21 mouse cellular contexts compared by ENCODE assay signal in the genomic region with DNA sequence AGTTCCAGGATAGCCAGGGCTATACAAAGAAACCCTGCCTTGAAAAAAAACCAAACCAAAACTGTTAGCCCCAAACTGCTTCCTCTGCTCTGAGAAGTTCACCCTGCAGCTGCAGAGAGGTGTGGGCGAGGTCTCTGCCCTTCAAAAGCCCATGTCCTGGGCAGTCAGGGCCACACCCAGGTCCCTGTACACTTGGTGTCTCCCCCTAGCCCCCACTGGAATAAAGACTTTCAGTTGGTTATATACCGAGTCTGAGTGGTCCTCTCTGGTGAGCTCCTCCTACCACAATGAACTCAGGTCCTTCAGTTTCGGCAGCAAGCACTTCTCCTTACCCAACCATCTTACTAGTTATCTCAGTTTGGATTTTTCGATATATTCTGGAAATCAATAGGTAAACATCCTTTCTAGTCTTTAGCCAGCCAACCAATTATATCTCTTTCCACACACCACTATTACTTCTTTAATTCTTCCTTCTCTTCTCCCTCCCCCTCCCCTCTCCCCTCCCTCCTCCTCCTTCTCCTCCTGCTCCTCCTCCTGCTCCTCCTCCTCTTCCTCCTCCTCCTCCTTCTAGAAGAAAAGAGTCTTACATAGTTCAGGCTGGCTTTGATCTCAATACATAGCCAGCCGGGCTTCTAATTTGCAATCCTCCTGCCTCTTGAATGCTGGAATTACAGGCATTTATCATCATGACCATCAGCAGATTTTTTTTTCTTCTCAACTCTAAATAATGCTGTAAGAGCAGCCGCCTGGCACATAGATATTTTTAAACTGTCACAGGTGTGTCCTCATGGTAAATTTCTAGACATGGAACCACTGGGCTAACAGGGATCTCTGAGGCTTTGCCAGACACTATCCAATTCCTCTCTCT.
DNase-seq lines count a peak whose midpoint lies in the region; ATAC-seq and TF ChIP-seq lines count a peak whose summit lies in the region.
"Had no signal": no experiment of that assay in that cellular context is flagged by ENCODE, and none has a peak within 500 bp of the region (broad histone marks: within the 10 kb centered on the region; RNA-seq: fewer than 3 reads in every experiment).

No protein-coding gene starts in this region.

- peaks cover 22% of the 10 kb centered on the region for H3K4me1 ChIP-seq in thymus, adult 2 months (replicated peaks; ENCODE audit: control insufficient read depth, insufficient read depth, low read length)
- peaks cover 36 to 46% of the 10 kb centered on the region in 2 experiments for H3K4me1 ChIP-seq in MEL (ENCODE audit: control insufficient read depth in 1 of 2, insufficient read depth in 2 of 2, low read length in 2 of 2)
- no peaks in the 10 kb centered on the region for H3K4me1 ChIP-seq in forebrain, embryonic 11.5 days (replicated peaks; ENCODE audit: control insufficient read depth, insufficient read depth, low read length)
- H3K4me1 ChIP-seq: heart, embryonic 10.5 days; hindbrain, embryonic 12.5 days had no signal

- H3K36me3 ChIP-seq in thymus, adult 2 months (ENCODE audit: control insufficient read depth, insufficient read depth, low read length): no peaks in the 10 kb centered on the region
- H3K36me3 ChIP-seq in MEL (ENCODE audit: control insufficient read depth in 1 of 2, insufficient read depth in 2 of 2, low read length in 2 of 2): peaks cover 0 to 67% of the 10 kb centered on the region in 2 experiments; a peak in 2 of 4 replicates
- no peaks in the 10 kb centered on the region for H3K36me3 ChIP-seq in forebrain, embryonic 11.5 days (ENCODE audit: control insufficient read depth, insufficient read depth, low read length)
- H3K36me3 ChIP-seq: embryonic facial prominence, embryonic 10.5 days; heart, embryonic 10.5 days; hindbrain, embryonic 12.5 days had no signal

- H3K4me3 ChIP-seq in thymus, adult 2 months (ENCODE audit: control insufficient read depth, insufficient read depth, low read length): 0 out of 2 replicates have a peak overlapping the region, but pooled peaks have one; percentile 15
- peak overlapping the region; percentile 63 to 65 for H3K4me3 ChIP-seq in MEL (ENCODE audit: control insufficient read depth in 1 of 2, insufficient read depth in 1 of 2, low read depth in 2 of 2, low read length in 2 of 2)
- no peak overlapping the region for H3K4me3 ChIP-seq in forebrain, embryonic 11.5 days (ENCODE audit: low read depth, low read length)
- H3K4me3 ChIP-seq: embryonic facial prominence, embryonic 10.5 days; heart, embryonic 10.5 days; hindbrain, embryonic 12.5 days had no signal

- TF ChIP-seq CTCF in thymus, adult 2 months (IDR thresholded peaks at IDR 0.05; ENCODE audit: borderline replicate concordance, control insufficient read depth, extremely low read depth, insufficient read depth, low read length, poor library complexity): no peak
- TF ChIP-seq CTCF in MEL (IDR thresholded peaks at IDR 0.05 in 2 of 3, conservative IDR thresholded peaks at IDR 0.05 in 1 of 3; ENCODE audit: control insufficient read depth in 1 of 3, insufficient read depth in 1 of 3, low read depth in 2 of 3, low read length in 3 of 3, poor library complexity in 1 of 3, severe bottlenecking in 1 of 3): no peak

- no peak for TF ChIP-seq POLR2A in thymus, adult 2 months (IDR thresholded peaks at IDR 0.05; ENCODE audit: control insufficient read depth, extremely low read depth, insufficient read depth, low read length, poor library complexity)
- TF ChIP-seq POLR2A in MEL (IDR thresholded peaks at IDR 0.05; ENCODE audit: control insufficient read depth in 1 of 2, insufficient read depth in 1 of 2, low read depth in 1 of 2, low read length in 2 of 2, poor library complexity in 1 of 2): peak; percentile 37 to 66; a peak in 2 of 4 replicates

- no peak for DNase-seq in thymus, adult 2 months
- DNase-seq in thymus, postnatal 14 days: no peak
- peak; percentile 87 for DNase-seq in MEL (ENCODE audit: low read depth, low spot score)
- DNase-seq in naive thymus-derived CD4-positive, alpha-beta T cell, adult 2 months (ENCODE audit: low read depth): peak; percentile 28
- DNase-seq in left cerebral cortex, adult 18-20 months (ENCODE audit: low spot score in 2 of 2): no peak
- no peak for DNase-seq in forebrain, embryonic 11.5 days (ENCODE audit: low spot score)
- DNase-seq in natural killer cell, adult 2 months (ENCODE audit: low spot score in 2 of 2): no peak
- DNase-seq: adrenal gland, adult 8-10 months; cerebellum, adult 11-12 months; cerebellum, adult 9-11 months; cerebellum, postnatal 36 days; gastrocnemius, postnatal 36 days; heart, adult 18-20 months; heart, postnatal 10 days; heart, postnatal 4 days had no signal

- H3K27ac ChIP-seq in thymus, adult 2 months (ENCODE audit: control insufficient read depth, insufficient read depth, low read length): no peak overlapping the region
- H3K27ac ChIP-seq in MEL (ENCODE audit: control insufficient read depth, low read depth, low read length): peak overlapping the region; percentile 96
- no peak overlapping the region for H3K27ac ChIP-seq in forebrain, embryonic 11.5 days (ENCODE audit: low read depth, low read length)
- H3K27ac ChIP-seq: embryonic facial prominence, embryonic 10.5 days; heart, embryonic 10.5 days; hindbrain, embryonic 12.5 days had no signal

- peaks cover 6% of the 10 kb centered on the region; the same call in 1 of the 2 replicates for H3K79me2 ChIP-seq in MEL (ENCODE audit: control insufficient read depth, insufficient read depth, low read length, poor library complexity)

- no peak for TF ChIP-seq RAD21 in MEL (IDR thresholded peaks at IDR 0.05; ENCODE audit: low read depth, low read length)

- 11% methylated on average over 6 of the region's 6 CpGs for WGBS in thymus, adult 2 months
- WGBS in forebrain, embryonic 11.5 days: 60% methylated on average over 6 of the region's 6 CpGs

- no peaks in the 10 kb centered on the region for H3K9me3 ChIP-seq in MEL (replicated peaks; ENCODE audit: insufficient read depth, low read length)
- no peaks in the 10 kb centered on the region for H3K9me3 ChIP-seq in forebrain, embryonic 11.5 days (ENCODE audit: control insufficient read depth, low read length)
- H3K9me3 ChIP-seq: embryonic facial prominence, embryonic 10.5 days; heart, embryonic 10.5 days had no signal

- peak overlapping the region; percentile 83 for H3K9ac ChIP-seq in MEL (ENCODE audit: control insufficient read depth, low read depth, low read length, poor library complexity, severe bottlenecking)
- H3K9ac ChIP-seq in forebrain, embryonic 11.5 days (ENCODE audit: low read length): no peak overlapping the region
- H3K9ac ChIP-seq: hindbrain, embryonic 12.5 days had no signal

- ATAC-seq in inflammation-experienced regulatory T-cells, adult 6 months: peak; percentile 21
- ATAC-seq in forebrain, embryonic 11.5 days (replicated peaks; ENCODE audit: low FRiP score): no peak
- ATAC-seq: forebrain, embryonic 14.5 days; hindbrain, embryonic 16.5 days had no signal

- no peak for TF ChIP-seq EP300 in MEL (IDR thresholded peaks at IDR 0.05; ENCODE audit: low read depth in 1 of 2, low read length in 2 of 2)

- no peak overlapping the region for H3K4me2 ChIP-seq in forebrain, embryonic 11.5 days (ENCODE audit: low read depth, low read length, severe bottlenecking)
- H3K4me2 ChIP-seq: hindbrain, embryonic 12.5 days had no signal

- H3K27me3 ChIP-seq in thymus, adult 2 months (ENCODE audit: control insufficient read depth, insufficient read depth, low read length): no peaks in the 10 kb centered on the region
- no peaks in the 10 kb centered on the region for H3K27me3 ChIP-seq in MEL (ENCODE audit: control insufficient read depth in 1 of 2, insufficient read depth in 2 of 2, low read length in 2 of 2)
- H3K27me3 ChIP-seq in forebrain, embryonic 11.5 days (ENCODE audit: control insufficient read depth, insufficient read depth, low read length): no peaks in the 10 kb centered on the region
- H3K27me3 ChIP-seq: hindbrain, embryonic 12.5 days had no signal

TF ChIP-seq in MEL, 35 proteins besides CTCF, POLR2A, EP300 and RAD21:
- TF ChIP-seq UBTF (IDR thresholded peaks at IDR 0.05; ENCODE audit: borderline replicate concordance, insufficient read depth, low read depth, low read length): 0 out of 2 replicates have a peak, but pooled peaks have one; percentile 36
- no peak for TF ChIP-seq MYB (IDR thresholded peaks at IDR 0.05; ENCODE audit: low read depth, low read length)
- peak; percentile 74 for TF ChIP-seq TBP (IDR thresholded peaks at IDR 0.05; ENCODE audit: low read depth, low read length)
- TF ChIP-seq NELFE (IDR thresholded peaks at IDR 0.05; ENCODE audit: low read depth, low read length): no peak
- TF ChIP-seq MEF2A (IDR thresholded peaks at IDR 0.05; ENCODE audit: extremely low read depth, insufficient replicate concordance, low read depth, low read length, poor library complexity, severe bottlenecking): no peak
- TF ChIP-seq TAL1 (IDR thresholded peaks at IDR 0.05; ENCODE audit: low read length): no peak
- peak; percentile 55 for TF ChIP-seq GATA1 (IDR thresholded peaks at IDR 0.05; ENCODE audit: low read depth, low read length)
- TF ChIP-seq TCF12 (IDR thresholded peaks at IDR 0.05; ENCODE audit: low read depth, low read length): no peak
TF ChIP-seq in MEL: peak in this region for 3.

Comparison
In these comparisons a context has a peak if more than half of its experiments do, and no peak if none do; other contexts are left out.
1. DNase-seq: peak in MEL (single experiment) and naive thymus-derived CD4-positive, alpha-beta T cell, adult 2 months (single experiment); none in thymus, adult 2 months (single experiment), thymus, postnatal 14 days (single experiment), left cerebral cortex, adult 18-20 months (0 of 2), forebrain, embryonic 11.5 days (single experiment) and natural killer cell, adult 2 months (0 of 2).